Mouse (Mus musculus) natural killer cell, adult 2 months (primary cell): ENCODE measurements at regions not wholly inside any gene's neighbourhood (a gene's known extent, or its start where the extent isn't known, plus 50 kb on each side); places are given as distances from the start of the nearest gene placed in this dataset.

Experiments used
- DNase-seq, 2 experiments: peaks; one replicate each; pipeline ENCODE4 v3.0.0; 2022; ENCODE audit warnings: low spot score in 2 of 2

DNA sequence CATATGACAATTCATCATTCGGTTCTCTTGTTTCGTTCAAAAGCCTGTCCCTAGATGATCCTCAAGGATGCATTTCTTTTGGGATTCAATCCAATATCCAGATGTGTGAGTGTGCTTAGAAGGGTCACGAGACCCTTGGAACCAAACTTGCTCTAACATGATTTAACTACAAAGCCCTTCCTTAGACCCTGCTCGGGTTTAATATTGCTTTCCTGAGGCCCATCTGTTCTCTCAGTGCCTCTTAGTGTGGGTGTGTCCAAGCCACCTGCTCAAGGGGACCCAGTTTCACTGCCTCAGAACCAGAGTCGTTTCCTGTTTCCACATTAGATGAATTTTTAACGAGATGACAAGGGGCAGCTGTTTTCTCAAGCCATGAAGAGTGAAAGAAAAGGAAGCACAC lies 147.3 kb upstream of the Usp24 start:
- DNase-seq = no peak

DNA sequence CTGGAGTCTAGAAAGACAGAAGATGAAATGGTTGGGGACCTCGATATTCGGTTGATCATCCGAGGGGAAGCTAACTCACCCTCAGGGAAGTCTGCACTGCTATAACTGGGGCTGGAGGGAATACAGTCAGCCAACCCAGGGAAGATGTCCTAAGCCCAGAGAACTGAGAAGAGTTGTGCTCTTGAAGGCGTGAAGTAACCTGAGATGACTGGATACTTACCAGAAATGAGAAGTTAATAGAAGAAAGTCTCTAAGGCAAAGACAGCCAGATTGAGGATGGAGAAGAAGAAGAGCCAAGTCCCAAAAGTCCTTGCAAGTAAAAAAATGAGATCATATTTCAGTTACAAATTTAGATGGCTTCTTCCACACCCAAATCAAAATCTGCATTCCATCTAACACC lies 146.5 kb upstream of the Usp24 start:
- DNase-seq = no peak

DNA sequence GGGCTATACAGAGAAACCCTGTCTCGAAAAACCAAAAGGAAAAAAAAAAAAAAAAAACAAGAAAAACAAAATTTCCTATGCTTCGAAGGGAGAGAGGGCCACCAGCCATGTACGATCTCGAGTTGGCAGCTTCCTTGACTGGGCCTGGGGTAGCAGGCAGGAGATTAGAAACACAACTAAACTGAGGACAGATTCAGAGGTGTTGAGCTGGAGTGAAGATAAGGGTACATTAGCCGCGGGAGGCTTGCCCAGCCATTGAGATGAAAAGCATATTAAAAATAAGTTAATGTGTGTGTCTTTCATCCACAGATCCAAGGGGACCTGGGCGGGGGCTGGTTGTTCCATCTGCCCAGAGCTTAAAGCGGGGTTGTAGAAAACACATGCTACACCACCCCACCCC lies 145.3 kb upstream of the Usp24 start:
- DNase-seq = no peak

DNA sequence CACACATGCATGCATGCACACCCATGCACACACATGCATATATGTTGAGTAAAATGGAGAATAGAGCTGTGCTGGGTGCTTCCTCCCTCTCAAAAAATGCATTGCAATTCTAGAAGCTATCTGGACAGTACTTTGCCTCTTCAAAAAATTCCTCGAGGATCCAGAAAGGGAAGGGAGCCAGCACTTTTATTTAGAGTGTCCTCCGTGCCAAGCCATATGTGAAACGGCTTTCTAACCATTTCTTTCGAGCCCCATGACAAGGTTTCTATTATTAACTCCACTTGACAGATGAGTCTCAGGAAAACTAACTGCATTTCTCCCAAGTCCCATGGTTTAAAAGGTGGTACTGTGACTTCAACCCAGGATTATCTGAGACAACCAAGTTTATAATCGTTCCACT lies 140.7 kb upstream of the Usp24 start:
- no peak for DNase-seq

DNA sequence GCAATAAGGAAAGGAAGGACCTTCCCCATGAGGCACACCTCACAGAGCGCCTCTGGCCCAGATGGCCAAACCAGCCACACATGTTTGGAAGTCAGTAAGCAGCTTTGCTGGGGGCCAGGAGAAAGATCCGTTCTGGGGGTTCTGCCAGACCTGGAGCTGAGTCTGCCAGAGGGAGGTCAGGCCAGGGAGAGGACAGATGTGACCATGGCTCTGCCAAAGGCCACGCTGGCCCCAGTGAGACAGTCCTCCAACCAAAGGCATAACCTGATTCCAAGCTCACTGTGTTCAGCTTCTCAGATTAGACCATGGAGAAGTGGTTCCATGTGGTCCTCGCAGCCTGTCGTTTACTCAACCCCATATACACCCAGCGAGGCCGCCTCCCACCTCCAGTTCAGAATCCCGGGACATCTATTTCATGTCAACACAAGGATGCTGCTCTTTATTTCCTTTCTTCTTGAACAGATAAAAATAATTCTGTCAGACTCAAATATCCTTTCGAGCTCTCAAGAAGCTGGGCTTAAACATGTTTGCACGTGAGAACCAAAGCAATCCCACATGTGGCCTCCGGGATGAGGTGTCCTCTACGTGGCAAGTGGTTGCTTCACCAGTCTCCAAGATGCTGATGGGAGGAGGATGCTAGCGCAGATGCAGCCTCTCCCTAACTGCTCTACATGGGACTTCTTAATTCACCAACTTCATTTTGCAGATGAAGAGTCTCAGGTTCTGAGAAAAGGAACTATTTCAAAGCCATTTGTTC lies 130.1 kb upstream of the Usp24 start:
- DNase-seq = no peak

DNA sequence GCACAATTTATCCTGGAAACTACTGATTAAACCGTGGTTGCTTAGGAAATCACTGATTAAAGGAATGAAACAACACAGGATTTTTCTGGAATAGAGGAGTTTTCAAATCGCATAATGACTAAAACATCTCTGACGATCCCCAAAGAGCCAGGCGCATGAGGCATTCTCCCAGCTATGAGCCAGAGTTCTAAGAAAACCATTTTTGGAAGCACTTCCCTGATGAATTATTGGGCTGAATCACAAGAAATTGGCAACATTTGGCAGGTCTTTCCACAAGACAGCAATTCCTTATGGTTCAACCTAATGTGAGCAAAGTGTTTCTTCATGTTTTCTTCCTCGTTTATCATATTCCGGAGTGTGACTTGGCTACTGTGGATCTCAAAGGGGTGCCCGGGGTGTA lies 129.3 kb upstream of the Usp24 start:
- DNase-seq = no peak

DNA sequence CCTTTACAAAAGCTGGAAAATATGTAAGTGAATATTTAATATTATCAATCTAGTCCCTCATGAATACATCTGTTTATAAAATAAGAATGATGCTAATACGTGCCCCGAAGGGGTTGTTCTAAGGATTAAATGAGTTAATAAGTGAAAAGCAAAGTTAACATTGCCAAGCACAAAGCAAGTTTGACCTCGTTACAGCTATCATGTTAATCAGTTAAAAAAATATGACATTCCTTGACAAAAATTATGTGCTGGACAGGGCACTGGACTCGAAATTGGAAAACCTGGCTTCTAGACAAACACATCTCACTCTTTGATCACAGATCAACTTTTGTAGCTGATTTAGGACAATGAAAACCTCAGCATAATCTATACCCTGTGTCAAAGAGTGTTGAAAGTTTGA lies 125.8 kb upstream of the Usp24 start:
- DNase-seq = no peak

DNA sequence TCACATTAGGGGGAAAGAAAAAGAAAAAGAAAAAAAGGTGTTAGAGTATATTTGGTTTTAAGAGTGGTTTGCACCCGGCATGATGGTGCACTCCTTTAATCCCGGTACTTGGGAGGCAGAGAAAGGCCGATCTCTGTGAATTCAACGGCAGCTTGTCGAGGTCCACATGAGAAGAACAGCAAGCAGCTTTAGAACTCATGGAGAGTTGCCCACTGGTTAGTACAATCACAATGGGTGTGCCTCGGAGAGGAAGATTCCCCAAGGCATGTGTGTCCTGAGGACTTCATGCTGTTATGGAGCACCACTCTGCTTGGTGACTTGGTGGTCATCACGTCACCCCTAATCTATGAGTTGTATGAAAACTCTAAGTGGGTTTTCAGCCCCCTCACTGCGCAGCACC lies 124.7 kb upstream of the Usp24 start:
- no peak for DNase-seq

GRCm38 (mm10) chr4:106191843-106192242 lies 124.2 kb upstream of the Usp24 start:
- DNase-seq = no peak

- DNase-seq = no peak
Measured at GRCm38 (mm10) chr4:106193204-106193945, 122.6 kb upstream of the Usp24 start.

GRCm38 (mm10) chr4:106195497-106196166 lies 120.4 kb upstream of the Usp24 start:
- no peak for DNase-seq

DNA sequence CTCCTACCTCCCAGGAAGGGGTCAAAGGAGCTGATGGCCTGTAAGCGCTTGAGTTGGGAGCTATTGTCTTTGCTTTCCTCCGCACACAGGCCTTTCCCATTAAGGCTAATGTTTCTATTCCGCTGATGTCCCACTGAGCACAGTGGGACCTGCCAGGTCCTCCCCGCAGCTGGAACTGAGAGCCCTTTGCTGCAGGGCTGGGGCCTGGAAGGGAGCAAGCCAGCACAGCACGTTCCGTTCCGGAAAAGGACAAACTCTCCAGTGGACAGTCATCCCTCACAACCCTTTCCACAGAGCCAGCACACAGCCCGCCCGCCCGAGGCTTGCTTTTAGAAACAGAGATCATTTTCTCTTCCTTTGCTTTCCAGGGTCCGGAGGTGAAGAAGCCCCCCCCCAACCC lies 116.2 kb upstream of the Usp24 start:
- no peak for DNase-seq

DNA sequence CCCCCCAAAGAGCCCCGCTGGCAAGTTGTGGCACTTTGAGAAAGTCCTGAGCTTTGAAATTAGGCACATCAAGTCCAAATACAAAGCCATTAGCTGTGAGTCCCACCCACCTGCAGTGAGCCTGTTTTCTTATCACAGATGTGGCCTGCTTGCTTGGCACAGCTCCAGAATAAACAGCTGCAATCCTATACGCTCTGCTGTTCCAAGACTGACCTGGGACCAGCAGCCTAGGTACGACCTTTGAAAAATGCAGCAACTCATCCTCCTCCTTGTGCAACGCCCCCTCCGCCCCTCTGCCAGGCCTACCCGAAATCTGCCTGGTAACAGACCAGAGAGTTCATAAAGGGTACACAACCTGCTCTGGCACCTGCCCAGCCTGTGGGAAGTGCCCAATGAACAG lies 115.8 kb upstream of the Usp24 start:
- DNase-seq = no peak

DNA sequence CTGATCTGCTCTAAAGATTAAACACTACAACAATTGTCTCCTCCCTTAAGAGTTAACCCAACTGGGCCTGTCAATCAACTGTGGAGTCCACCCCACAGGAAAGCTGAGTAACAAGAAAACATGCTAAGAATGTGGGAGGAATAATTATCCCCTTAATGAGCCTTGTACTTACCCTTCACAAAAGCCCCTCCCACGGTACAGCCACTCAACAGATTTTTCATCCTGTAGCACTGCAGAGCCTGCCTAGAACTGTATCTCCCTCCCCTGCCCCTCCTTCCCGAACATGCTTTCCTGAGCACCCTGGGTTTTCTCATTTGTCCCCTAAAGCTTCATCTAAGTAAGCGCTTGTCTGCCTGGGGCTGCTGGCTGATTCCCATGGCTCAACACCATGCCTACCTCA lies 113.5 kb upstream of the Usp24 start:
- DNase-seq = no peak

- DNase-seq = no peak
Measured at GRCm38 (mm10) chr4:106205200-106205599, 110.8 kb upstream of the Usp24 start.

GRCm38 (mm10) chr4:106206023-106206422 lies 110.0 kb upstream of the Usp24 start:
- DNase-seq = no peak

DNA sequence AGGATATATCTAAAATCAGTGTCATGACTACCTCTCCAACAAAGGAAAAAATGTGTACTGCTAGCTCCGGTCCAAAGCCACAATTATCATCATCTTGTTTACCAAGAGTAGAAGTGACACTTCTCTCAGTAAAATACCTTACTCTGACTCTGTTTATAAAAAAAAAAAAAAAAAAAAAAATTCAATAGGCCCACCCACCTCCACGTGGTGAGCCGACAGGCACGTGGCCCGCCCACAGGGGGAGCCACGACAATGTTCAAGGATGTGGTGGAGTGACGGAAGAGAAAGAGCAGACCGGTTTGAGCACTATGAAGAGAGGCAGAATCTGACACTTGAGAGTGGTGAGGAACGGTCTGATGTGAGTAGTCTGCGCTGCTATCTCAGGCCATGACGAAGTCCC lies 106.5 kb upstream of the Usp24 start:
- DNase-seq = no peak

- DNase-seq = peak; percentile 9 to 16
Measured at GRCm38 (mm10) chr4:106209975-106210374, 106.0 kb upstream of the Usp24 start.

GRCm38 (mm10) chr4:106214170-106214569 lies 101.8 kb upstream of the Usp24 start:
- DNase-seq = no peak

GRCm38 (mm10) chr4:106220621-106221020 lies 95.4 kb upstream of the Usp24 start:
- no peak for DNase-seq

DNA sequence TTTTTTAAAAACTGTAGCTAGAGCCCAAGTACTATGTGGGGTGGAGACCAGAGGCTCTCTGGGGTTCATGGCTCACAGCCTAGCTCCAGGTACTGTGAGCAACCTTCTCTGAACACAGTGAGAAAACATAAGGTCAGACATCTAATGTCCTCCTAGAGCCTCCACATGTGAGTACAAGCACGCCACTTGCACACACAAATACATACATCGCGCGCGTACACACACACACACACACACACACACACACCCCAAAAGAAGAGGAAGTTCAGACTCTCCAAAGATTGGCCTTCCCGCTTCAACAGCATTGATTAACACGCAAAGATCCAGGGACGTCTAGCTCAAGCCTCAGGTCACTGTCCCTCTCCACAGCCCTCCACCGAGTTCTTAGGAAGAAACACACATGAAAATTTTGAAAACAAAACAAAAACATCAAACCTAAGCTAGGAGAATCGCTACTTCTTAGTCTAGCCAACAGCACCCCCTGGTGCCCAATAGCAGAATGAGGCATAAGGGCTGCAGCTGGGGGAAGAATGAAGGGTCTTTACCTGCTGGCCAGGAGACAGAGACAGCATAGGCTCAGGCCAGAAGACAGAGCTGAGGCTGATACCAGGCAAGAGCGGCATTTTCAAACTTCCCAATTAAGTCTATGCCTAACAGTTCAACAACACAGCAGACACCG lies 90.7 kb upstream of the Usp24 start:
- DNase-seq = peak; percentile 33 to 46

GRCm38 (mm10) chr4:106227428-106227827 lies 88.6 kb upstream of the Usp24 start:
- DNase-seq = no peak
